Mouse (Mus musculus) stomach, embryonic 15.5 days (tissue): ENCODE data around the gene Zmiz1. TPM values are rescaled to one million over a fixed set of nuclear protein-coding genes. Genes with fewer than 3 reads are reported as not detected.
A peak's percentile ranks its signal among the peaks of the same experiment; 100 is the strongest.

Experiments
- ATAC-seq: fragments of 200-750 bp; cut with Nextera tagmentation; 2 replicates; pipeline ENCODE4 v1.8.0; 2017; ENCODE audit warnings: low read depth, moderate number of reproducible peaks, moderate TSS enrichment; ENCODE audit not compliant: insufficient read depth, low FRiP score
- H3K27ac ChIP-seq: fragments of 300-500 bp; sonication (generic); 2 replicates; pipeline ENCODE4 v1.5.1; 2015; ENCODE audit warnings: mild to moderate bottlenecking, inconsistent platforms
- H3K27me3 ChIP-seq: fragments of 300-500 bp; sonication (generic); replicated peaks from 2 replicates; pipeline ENCODE4 v1.6.1; 2015; ENCODE audit warnings: inconsistent platforms
- H3K36me3 ChIP-seq: fragments of 300-500 bp; sonication (generic); 2 replicates; pipeline ENCODE4 v1.6.1; 2015; ENCODE audit warnings: inconsistent platforms
- H3K4me1 ChIP-seq: fragments of 300-500 bp; sonication (generic); 2 replicates; pipeline ENCODE4 v1.6.1; 2015; ENCODE audit warnings: inconsistent platforms
- H3K4me2 ChIP-seq: fragments of 300-500 bp; sonication (generic); 2 replicates; pipeline ENCODE4 v1.6.1; 2015; ENCODE audit warnings: mild to moderate bottlenecking, inconsistent platforms
- H3K4me3 ChIP-seq: fragments of 300-500 bp; sonication (generic); replicated peaks from 2 replicates; pipeline ENCODE4 v1.5.1; 2015; ENCODE audit warnings: inconsistent platforms
- H3K9ac ChIP-seq: fragments of 300-500 bp; sonication (generic); 2 replicates; pipeline ENCODE4 v1.6.1; 2015; ENCODE audit warnings: inconsistent platforms
- H3K9me3 ChIP-seq: fragments of 300-500 bp; sonication (generic); 2 replicates; pipeline ENCODE4 v1.6.1; 2016; ENCODE audit warnings: inconsistent platforms
- WGBS: fragments of 180-500 bp; shearing (Covaris S2); methylation state at CpG from one replicate; pipeline ENCODE4 v1.1.7; 2015; 5-methylcytosine and 5-hydroxymethylcytosine counted together
- polyA plus RNA-seq: library from polyadenylated mRNA; unstranded; fragments of >200 nt; fragmentation: Nextera tagmentation; extraction: Ambion mirVana; gene quantifications from 2 replicates; pipeline ENCODE4 v1.2.1, GENCODE M21; 2015

Gene Zmiz1
- polyA plus RNA-seq, 1 experiment from 2014 or later, result 29.0 TPM

DNA sequence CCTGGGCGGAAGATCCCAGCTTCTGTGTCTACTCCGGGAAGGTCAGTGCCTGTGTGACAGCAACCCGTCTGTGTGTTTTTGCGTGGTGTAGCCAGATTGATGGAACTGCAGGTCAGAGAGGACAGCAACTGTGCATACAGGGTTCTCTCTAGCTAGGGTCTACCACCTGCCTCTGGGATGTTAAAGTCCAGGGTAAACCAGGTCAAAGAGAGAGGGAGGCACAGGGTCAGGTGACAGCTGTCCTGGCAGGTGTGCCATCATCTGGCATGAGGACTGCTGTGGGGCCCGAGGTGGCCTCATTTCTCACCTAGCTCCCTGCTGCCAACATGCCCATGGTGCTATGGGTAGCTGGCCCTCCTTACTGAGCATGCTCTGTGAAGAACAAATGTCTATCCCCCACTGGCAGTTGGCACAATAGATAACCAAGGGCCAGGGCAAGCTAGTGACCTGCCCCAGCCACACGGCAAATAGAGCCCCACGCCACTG lies 28.5 kb downstream of the Zmiz1 start:
- H3K27me3 ChIP-seq, result no peaks in the 10 kb centered on the region
- no peak overlapping the region for H3K4me3 ChIP-seq
- peak overlapping the region; percentile 2; the same call in 1 of the 2 replicates for H3K4me2 ChIP-seq
- no peak overlapping the region for H3K9ac ChIP-seq
- 44% methylated on average over 7 of the region's 7 CpGs for WGBS
- H3K36me3 ChIP-seq, result no peaks in the 10 kb centered on the region
- no peak for ATAC-seq
- peaks cover 71% of the 10 kb centered on the region for H3K4me1 ChIP-seq
- no peaks in the 10 kb centered on the region for H3K9me3 ChIP-seq
- peak overlapping the region; percentile 21; the same call in 1 of the 2 replicates for H3K27ac ChIP-seq

DNA sequence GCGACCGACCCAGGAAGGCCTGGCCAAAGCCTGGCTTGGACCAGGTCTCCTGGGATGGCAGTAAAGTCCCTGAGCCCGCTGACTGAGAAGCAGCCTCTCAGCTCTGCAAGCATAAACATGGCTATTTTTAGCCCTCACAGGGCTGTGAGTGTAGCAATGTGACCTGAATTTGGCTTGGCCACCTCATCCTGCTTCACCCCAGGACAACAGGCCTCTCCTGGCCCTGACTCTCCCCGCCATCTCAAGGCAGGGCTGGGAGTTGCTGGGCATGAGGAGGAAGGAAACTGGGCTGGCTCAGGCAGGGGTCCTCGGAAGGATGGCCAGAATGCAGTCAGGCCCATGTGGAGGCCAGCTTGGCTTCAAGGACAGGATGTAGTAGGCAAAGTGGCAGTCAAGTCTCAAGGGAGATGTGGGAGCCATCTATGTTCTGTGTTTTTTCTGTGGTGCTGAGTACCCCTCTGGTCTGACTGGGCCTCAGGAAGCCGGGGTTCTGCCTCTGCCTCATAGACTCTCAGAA lies 29.2 kb downstream of the Zmiz1 start:
- Histone ChIP-seq H3K9ac (no peak overlapping the region), H3K36me3 (no peaks in the 10 kb centered on the region), H3K4me3 (no peak overlapping the region), H3K9me3 (no peaks in the 10 kb centered on the region), H3K27me3 (no peaks in the 10 kb centered on the region), H3K27ac (peak overlapping the region; percentile 13; the same call in 1 of the 2 replicates), H3K4me1 (peaks cover 73% of the 10 kb centered on the region), H3K4me2 (peak overlapping the region; percentile 2; the same call in 1 of the 2 replicates)
- ATAC-seq, result no peak
- WGBS, result 51% methylated on average over 6 of the region's 6 CpGs

DNA sequence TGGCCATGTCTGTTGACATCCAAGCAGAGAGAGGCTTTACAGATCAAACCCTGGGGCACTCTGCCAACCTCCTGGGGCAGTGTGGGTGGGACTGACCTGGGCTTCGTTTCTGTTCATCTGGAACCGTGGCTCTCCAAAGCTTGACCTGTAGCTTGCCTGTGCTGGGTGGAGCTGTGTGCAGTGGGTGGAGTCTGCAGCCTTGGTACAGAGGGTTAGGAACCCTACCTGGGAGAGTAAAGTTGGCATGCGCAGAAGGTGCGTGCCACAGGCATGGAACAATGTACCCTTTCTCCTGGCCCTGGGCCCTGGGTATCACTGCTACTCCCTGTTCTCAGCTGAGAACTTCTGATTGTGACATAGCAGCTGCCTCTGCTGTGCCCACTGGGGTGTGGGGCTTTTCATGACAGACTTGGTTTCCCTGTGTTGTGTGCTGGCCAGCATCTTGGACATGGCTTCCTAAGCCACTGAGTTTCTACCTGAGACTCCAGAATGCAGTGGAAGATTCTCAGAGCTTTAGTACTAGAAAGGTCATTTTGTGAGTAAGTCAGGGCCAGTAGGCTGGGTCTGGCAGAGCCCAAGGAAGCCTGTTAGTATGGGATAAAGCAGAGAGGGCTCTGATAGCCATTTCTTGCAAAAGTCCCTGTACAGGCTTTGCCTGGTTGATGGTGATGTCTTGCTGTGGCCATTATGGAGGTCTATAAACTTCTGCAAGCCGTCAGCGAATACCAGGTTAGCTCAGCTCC lies 30.5 kb downstream of the Zmiz1 start:
- no peak overlapping the region for H3K4me3 ChIP-seq
- H3K27me3 ChIP-seq, result no peaks in the 10 kb centered on the region
- H3K9me3 ChIP-seq, result no peaks in the 10 kb centered on the region
- ATAC-seq, result 0 out of 2 replicates have a peak, but pooled peaks have one; percentile 38
- H3K9ac ChIP-seq, result no peak overlapping the region
- H3K36me3 ChIP-seq, result no peaks in the 10 kb centered on the region
- 65% methylated on average over 6 of the region's 6 CpGs for WGBS
- peaks cover 74% of the 10 kb centered on the region for H3K4me1 ChIP-seq
- H3K27ac ChIP-seq, result no peak overlapping the region
- H3K4me2 ChIP-seq, result no peak overlapping the region

DNA sequence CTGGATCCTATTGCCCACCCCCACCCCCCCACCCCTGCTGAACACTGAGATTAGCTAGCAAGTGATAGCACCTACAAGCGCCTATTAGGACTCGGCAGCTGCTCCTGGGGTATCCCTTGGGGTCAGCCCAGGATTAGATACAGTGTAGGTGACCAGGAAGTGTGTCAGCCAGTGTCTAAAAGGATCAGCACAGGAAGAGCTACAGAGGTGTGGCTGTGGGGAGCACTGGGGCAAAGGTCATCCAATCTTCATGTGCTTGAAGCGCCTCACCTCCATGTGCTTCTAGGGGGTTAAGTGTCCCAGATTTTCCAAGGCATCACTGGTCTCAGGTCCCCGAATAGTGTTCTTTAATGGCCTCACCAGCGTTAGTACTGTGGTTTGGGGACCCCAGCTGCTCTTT lies 33.0 kb downstream of the Zmiz1 start:
- Histone ChIP-seq H3K27me3 (no peaks in the 10 kb centered on the region), H3K9ac (no peak overlapping the region), H3K27ac (no peak overlapping the region), H3K4me1 (peaks cover 71% of the 10 kb centered on the region), H3K4me3 (no peak overlapping the region), H3K4me2 (no peak overlapping the region), H3K9me3 (no peaks in the 10 kb centered on the region), H3K36me3 (no peaks in the 10 kb centered on the region)
- no peak for ATAC-seq
- WGBS, result 81% methylated on average over 5 of the region's 5 CpGs

DNA sequence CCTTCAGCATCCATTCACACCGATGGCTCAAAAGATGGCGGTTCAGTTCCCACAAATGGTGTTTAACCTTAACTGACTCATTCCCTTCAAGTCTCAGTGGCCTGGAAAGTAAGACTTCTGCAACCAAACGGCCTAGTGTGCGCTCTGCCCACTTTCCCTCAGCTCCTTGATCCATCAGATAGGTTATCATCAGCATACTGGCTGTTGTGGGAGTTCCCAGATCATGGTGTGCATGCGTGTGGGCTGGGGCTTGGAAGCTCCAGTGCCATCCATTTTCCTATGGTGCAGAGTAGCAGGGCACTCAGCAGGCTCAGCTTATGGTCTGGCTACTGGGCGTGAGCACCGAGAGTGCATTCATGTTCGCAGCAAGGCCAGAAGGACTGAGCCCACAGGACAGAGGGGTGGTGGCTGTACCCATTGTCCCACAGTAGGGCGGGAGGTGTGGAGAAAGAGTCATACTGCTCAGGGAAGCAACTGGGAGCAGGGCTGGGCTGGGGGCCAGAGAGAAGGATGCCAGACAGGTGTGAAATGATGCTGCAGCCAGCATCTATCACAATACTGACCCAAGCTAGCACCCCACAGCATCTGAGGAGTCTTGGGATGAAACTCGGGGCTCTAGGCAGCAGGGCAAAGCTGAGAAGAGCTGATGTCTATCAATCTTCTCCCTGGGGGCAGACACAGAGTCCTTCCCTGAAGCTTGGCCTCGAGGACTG lies 33.7 kb downstream of the Zmiz1 start:
- no peak overlapping the region for H3K27ac ChIP-seq
- H3K36me3 ChIP-seq, result no peaks in the 10 kb centered on the region
- peaks cover 71% of the 10 kb centered on the region for H3K4me1 ChIP-seq
- no peaks in the 10 kb centered on the region for H3K9me3 ChIP-seq
- ATAC-seq, result no peak
- no peak overlapping the region for H3K4me2 ChIP-seq
- H3K4me3 ChIP-seq, result no peak overlapping the region
- H3K27me3 ChIP-seq, result no peaks in the 10 kb centered on the region
- 76% methylated on average over 11 of the region's 11 CpGs for WGBS
- H3K9ac ChIP-seq, result no peak overlapping the region

DNA sequence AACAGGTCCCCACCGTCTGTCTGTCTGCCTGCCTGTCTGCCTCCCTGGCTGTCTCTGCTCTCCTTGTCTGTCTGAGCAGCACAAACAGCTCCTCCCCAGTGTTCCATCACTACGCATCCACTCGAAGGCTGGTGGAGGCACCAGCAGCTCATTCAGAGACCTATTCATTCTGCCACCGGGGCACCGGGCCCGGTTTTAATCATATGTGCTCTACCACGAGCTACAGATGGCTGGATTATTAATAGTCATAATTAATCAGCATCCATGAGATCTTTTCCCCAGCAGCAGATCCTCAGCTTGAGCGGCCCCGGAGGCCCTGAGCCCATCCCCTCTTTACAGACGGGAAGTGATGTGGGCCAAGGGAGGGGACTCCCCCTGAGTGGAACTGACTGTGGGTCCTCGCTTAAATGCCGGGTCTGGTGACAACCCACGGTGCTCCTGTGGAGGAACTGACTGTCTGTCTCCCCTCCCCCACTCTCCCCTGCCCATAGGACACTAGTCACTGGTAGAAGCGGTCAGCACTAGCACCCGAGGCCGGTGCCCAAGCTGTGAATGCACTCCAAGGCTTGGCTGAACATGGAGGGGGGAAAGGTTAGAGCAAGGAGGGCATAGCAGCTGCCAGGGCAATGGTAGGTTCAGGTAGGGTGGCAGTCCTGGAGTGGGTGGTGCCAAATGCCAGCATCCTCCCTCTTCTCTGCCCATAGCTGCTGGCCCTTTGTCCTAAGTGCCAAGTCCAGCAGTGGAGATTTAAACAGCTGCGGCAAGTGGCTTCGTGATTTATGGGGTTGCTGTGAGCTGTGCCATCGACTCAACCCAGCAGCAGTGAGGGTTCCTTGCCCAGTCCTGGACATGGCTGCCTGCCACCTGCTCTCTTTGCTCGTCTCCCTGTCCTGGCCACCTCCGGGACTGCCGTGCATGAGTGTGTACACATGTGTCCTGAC lies 34.6 kb downstream of the Zmiz1 start:
- Histone ChIP-seq H3K4me2 (no peak overlapping the region), H3K36me3 (no peaks in the 10 kb centered on the region), H3K27me3 (no peaks in the 10 kb centered on the region), H3K4me1 (peaks cover 71% of the 10 kb centered on the region), H3K27ac (no peak overlapping the region), H3K9ac (no peak overlapping the region), H3K4me3 (no peak overlapping the region), H3K9me3 (no peaks in the 10 kb centered on the region)
- WGBS, result 53% methylated on average over 22 of the region's 22 CpGs
- no peak for ATAC-seq

DNA sequence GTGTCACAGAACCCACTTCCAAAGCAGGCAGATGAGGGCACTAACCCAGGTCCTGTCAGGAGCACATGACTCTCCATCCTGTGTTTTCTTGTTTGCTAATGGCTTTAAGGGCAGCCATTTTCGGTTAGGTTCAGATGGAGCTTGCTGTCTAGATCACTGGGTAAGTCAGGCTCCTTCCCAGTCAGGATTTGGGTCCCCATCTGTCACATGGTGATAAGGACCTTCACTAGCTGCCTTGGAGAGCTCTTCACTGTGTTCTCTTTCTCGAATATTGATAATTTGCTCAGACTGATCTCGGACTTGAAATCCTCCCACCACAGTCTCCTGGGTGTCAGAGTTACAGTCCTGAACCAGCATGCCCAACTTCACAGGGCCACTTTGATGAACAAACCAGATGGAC lies 35.8 kb downstream of the Zmiz1 start:
- WGBS, result 54% methylated on average over 3 of the region's 3 CpGs
- Histone ChIP-seq H3K36me3 (no peaks in the 10 kb centered on the region), H3K9me3 (no peaks in the 10 kb centered on the region), H3K27me3 (no peaks in the 10 kb centered on the region), H3K4me1 (peaks cover 65% of the 10 kb centered on the region), H3K4me3 (no peak overlapping the region), H3K9ac (no peak overlapping the region), H3K27ac (no peak overlapping the region), H3K4me2 (no peak overlapping the region)
- ATAC-seq, result no peak

DNA sequence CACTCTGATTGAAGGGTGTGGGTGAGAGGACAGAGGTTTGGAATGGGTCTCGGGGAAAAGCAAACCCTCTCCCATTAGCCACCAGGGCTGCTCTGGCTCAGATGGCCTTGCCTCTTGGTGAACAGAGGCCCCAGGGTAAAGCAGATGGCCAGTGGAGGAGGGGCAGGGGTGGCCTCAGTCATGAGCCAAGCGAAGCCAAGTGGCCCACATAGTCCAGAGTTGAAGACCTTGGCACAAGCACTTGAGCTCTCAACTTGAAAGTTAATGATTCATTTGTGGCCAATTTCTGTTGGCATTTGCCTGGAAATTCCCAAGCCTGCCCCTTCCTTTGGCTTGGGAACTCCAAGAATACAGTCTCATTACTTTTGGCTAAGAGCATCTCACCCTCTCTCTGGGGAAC lies 37.1 kb downstream of the Zmiz1 start:
- ATAC-seq, result no peak
- H3K27ac ChIP-seq, result no peak overlapping the region
- 88% methylated on average over 2 of the region's 2 CpGs for WGBS

DNA sequence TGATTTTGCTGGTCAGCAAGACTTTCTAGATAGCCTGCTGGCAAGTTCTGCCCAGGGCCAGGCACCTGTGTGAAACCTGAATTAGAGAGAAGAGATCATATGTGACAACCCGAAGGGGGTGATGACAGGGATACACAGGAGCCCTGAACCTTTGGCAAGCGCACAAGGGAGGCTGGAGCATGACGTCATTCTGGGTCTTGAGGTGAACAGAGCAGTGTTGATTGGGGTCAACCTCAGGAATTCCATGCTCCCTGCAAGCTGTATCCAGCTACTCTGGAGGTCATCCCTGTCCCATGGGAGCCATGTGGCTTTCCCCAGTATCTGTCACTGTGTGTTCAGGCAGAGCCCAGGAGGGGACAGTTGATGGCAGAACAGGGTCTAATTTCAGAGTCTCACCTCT lies 38.0 kb downstream of the Zmiz1 start:
- 65% methylated on average over 3 of the region's 3 CpGs for WGBS
- H3K4me3 ChIP-seq, result no peak overlapping the region
- ATAC-seq, result no peak
- H3K4me2 ChIP-seq, result no peak overlapping the region
- H3K36me3 ChIP-seq, result no peaks in the 10 kb centered on the region
- H3K27me3 ChIP-seq, result no peaks in the 10 kb centered on the region
- H3K9ac ChIP-seq, result no peak overlapping the region
- H3K27ac ChIP-seq, result no peak overlapping the region
- peaks cover 67% of the 10 kb centered on the region for H3K4me1 ChIP-seq
- H3K9me3 ChIP-seq, result no peaks in the 10 kb centered on the region

More for the DNA sequence above, 37.1 kb downstream of the Zmiz1 start:
- H3K4me1 ChIP-seq, result peaks cover 64% of the 10 kb centered on the region
- H3K9ac ChIP-seq, result no peak overlapping the region
- no peak overlapping the region for H3K4me3 ChIP-seq
- H3K27me3 ChIP-seq, result no peaks in the 10 kb centered on the region
- no peaks in the 10 kb centered on the region for H3K36me3 ChIP-seq
- H3K9me3 ChIP-seq, result no peaks in the 10 kb centered on the region
- no peak overlapping the region for H3K4me2 ChIP-seq

DNA sequence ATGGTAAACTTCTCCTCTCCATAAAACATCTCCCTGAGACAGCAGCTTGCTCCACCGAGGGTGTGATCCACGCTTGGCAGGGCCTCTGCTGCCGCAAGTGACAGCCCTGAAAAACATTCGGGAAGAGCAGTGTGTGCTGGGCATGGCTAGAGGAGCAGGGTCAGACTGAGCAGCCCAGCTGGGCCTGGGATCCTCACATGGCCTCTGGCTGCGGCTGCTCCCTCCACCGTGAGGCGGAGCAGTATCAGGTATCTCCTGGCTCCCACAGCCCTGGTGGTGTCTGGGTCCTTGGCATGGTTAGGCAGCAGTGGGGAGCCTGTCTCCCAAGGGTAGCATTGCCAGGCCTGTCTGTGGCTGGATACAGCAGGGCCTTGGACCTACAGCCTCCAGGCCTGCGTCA lies 38.6 kb downstream of the Zmiz1 start:
- Histone ChIP-seq H3K27ac (0 out of 2 replicates have a peak overlapping the region, but pooled peaks have one; percentile 12), H3K9me3 (no peaks in the 10 kb centered on the region), H3K4me2 (no peak overlapping the region), H3K9ac (no peak overlapping the region), H3K36me3 (no peaks in the 10 kb centered on the region), H3K4me1 (peaks cover 61% of the 10 kb centered on the region), H3K27me3 (no peaks in the 10 kb centered on the region), H3K4me3 (no peak overlapping the region)
- 32% methylated on average over 8 of the region's 8 CpGs for WGBS
- ATAC-seq, result no peak

DNA sequence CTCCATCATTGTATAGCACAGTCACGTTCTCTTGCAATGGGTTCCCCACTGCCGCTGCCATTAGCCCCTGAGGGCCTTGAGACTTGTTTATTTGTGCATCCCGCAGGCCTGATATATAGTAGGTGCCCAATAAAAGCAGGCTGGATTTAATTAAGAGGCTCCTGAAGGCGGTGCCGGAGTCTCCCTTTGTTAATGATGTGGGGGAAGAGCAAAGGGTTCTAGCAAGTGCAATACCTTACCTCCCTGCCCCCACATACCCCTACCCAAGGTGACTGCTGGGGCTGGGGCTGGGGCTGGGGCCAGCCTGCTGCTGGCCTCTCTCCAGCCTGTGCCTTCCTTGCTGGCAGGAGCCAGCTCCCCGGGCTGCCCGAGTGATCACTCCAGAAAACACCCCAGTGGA lies 39.4 kb downstream of the Zmiz1 start:
- no peak overlapping the region for H3K27ac ChIP-seq
- WGBS, result 43% methylated on average over 7 of the region's 7 CpGs
- H3K36me3 ChIP-seq, result peaks cover 3% of the 10 kb centered on the region
- H3K9me3 ChIP-seq, result no peaks in the 10 kb centered on the region
- H3K27me3 ChIP-seq, result no peaks in the 10 kb centered on the region
- no peak overlapping the region for H3K4me2 ChIP-seq
- H3K9ac ChIP-seq, result no peak overlapping the region; the same call in 1 of the 2 replicates
- no peak overlapping the region for H3K4me3 ChIP-seq
- ATAC-seq, result no peak
- H3K4me1 ChIP-seq, result peaks cover 53% of the 10 kb centered on the region
